Mouse (Mus musculus) thymus, postnatal 4 days (tissue): ENCODE measurements at regions not wholly inside any gene's neighbourhood (a gene's known extent, or its start where the extent isn't known, plus 50 kb on each side); places are given as distances from the start of the nearest gene placed in this dataset.

Experiments
- DNase-seq: peaks from one replicate; pipeline ENCODE4 v3.0.0; 2021

- DNase-seq, result no peak
These were observed 317.7 kb downstream of the Gsdmc2 start for GRCm38 (mm10) chr15:63527318-63527717.

- no peak for DNase-seq
These were observed 318.2 kb downstream of the Gsdmc2 start for GRCm38 (mm10) chr15:63526820-63527219.

GRCm38 (mm10) chr15:63517301-63517700 lies 327.7 kb downstream of the Gsdmc2 start:
- no peak for DNase-seq

- no peak for DNase-seq
These were observed 344.5 kb downstream of the Gsdmc2 start for GRCm38 (mm10) chr15:63500453-63500852.

- no peak for DNase-seq
These were observed 346.5 kb downstream of the Gsdmc2 start for GRCm38 (mm10) chr15:63498483-63498882.

- DNase-seq, result no peak
These were observed 347.8 kb downstream of the Gsdmc2 start for GRCm38 (mm10) chr15:63497207-63497606.

- DNase-seq, result no peak
These were observed 360.1 kb downstream of the Gsdmc2 start for GRCm38 (mm10) chr15:63484910-63485309.

GRCm38 (mm10) chr15:63484217-63484887 lies 360.6 kb downstream of the Gsdmc2 start:
- DNase-seq, result no peak

- DNase-seq, result no peak
These were observed 365.6 kb downstream of the Gsdmc2 start for GRCm38 (mm10) chr15:63479270-63479805.

- DNase-seq, result peak; percentile 46
These were observed 378.1 kb downstream of the Gsdmc2 start for GRCm38 (mm10) chr15:63466916-63467315.

GRCm38 (mm10) chr15:63452529-63452928 lies 392.4 kb downstream of the Gsdmc2 start:
- DNase-seq, result no peak

- DNase-seq, result no peak
These were observed 398.7 kb downstream of the Gsdmc2 start for GRCm38 (mm10) chr15:63446288-63446687.

GRCm38 (mm10) chr15:63445016-63445415 lies 400.0 kb downstream of the Gsdmc2 start:
- DNase-seq, result no peak

- DNase-seq, result no peak
These were observed 402.7 kb downstream of the Gsdmc2 start for GRCm38 (mm10) chr15:63442146-63442780.

- DNase-seq, result no peak
These were observed 432.3 kb downstream of the Gsdmc2 start for GRCm38 (mm10) chr15:63412649-63413048.

GRCm38 (mm10) chr15:63411771-63412118 lies 433.2 kb downstream of the Gsdmc2 start:
- DNase-seq, result no peak

- no peak for DNase-seq
These were observed 433.8 kb downstream of the Gsdmc2 start for GRCm38 (mm10) chr15:63410994-63411770.

GRCm38 (mm10) chr15:63400445-63400844 lies 444.5 kb downstream of the Gsdmc2 start:
- no peak for DNase-seq

GRCm38 (mm10) chr15:63400011-63400410 lies 445.0 kb downstream of the Gsdmc2 start:
- no peak for DNase-seq

GRCm38 (mm10) chr15:63397485-63397884 lies 447.5 kb downstream of the Gsdmc2 start:
- no peak for DNase-seq

GRCm38 (mm10) chr15:63377258-63377657 lies 467.7 kb downstream of the Gsdmc2 start:
- no peak for DNase-seq

GRCm38 (mm10) chr15:63371328-63372023 lies 473.5 kb downstream of the Gsdmc2 start:
- no peak for DNase-seq

- no peak for DNase-seq
These were observed 480.5 kb downstream of the Gsdmc2 start for GRCm38 (mm10) chr15:63364473-63364872.
